Mouse (Mus musculus) intestine, embryonic 15.5 days (tissue): ENCODE measurements around the gene Cggbp1. TPM values are rescaled to one million over a fixed set of nuclear protein-coding genes. Genes with fewer than 3 reads are reported as not detected.

Experiments used
- ATAC-seq: fragments of 200-750 bp; cut with Nextera tagmentation; 2 replicates; pipeline ENCODE4 v1.8.0; 2017; ENCODE audit warnings: moderate TSS enrichment, moderate library complexity
- H3K27ac ChIP-seq: fragments of 300-500 bp; sonication (generic); 2 replicates; pipeline ENCODE4 v1.5.1; 2015; ENCODE audit warnings: mild to moderate bottlenecking, inconsistent platforms
- H3K27me3 ChIP-seq: fragments of 300-500 bp; sonication (generic); replicated peaks from 2 replicates; pipeline ENCODE4 v1.6.1; 2015; ENCODE audit warnings: inconsistent platforms
- H3K36me3 ChIP-seq: fragments of 300-500 bp; sonication (generic); 2 replicates; pipeline ENCODE4 v1.6.1; 2015; ENCODE audit warnings: inconsistent platforms
- H3K4me1 ChIP-seq: fragments of 300-500 bp; sonication (generic); replicated peaks from 2 replicates; pipeline ENCODE4 v1.6.1; 2015; ENCODE audit warnings: inconsistent platforms
- H3K4me2 ChIP-seq: fragments of 300-500 bp; sonication (generic); replicated peaks from 2 replicates; pipeline ENCODE4 v1.6.1; 2015; ENCODE audit warnings: mild to moderate bottlenecking, inconsistent platforms
- H3K4me3 ChIP-seq: fragments of 300-500 bp; sonication (generic); replicated peaks from 2 replicates; pipeline ENCODE4 v1.5.1; 2015; ENCODE audit warnings: inconsistent platforms
- H3K9ac ChIP-seq: fragments of 300-500 bp; sonication (generic); 2 replicates; pipeline ENCODE4 v1.6.1; 2015; ENCODE audit warnings: inconsistent platforms
- H3K9me3 ChIP-seq: fragments of 300-500 bp; sonication (generic); 2 replicates; pipeline ENCODE4 v1.6.1; 2016; ENCODE audit warnings: inconsistent platforms
- WGBS: fragments of 180-500 bp; shearing (Covaris S2); methylation state at CpG from one replicate; pipeline ENCODE4 v1.1.7; 2015; 5-methylcytosine and 5-hydroxymethylcytosine counted together
- polyA plus RNA-seq: library from polyadenylated mRNA; unstranded; fragments of >200 nt; fragmentation: Nextera tagmentation; extraction: Ambion mirVana; gene quantifications from 2 replicates; pipeline ENCODE4 v1.2.1, GENCODE M21; 2015

Gene Cggbp1
- polyA plus RNA-seq, 1 experiment from 2014 or later, result 63.3 TPM

DNA sequence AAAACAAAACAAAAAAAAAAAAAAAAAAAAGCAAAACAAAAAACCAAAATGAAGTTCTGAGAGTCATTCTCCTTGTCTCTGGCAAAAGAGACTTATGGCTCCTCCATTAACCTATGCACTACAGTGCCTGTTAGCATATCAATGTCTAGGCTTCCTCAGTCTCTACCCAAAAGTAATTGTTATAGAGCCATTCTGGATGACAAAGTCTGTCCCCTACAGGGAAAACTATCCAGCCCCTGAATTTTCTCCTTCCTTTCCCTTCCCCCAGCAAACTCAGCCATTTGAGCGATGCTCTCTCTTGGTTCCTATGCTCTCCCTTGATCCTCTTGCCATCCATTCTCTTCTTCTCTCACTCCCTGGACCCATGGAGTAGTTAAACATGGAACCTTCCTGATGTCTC is 24.0 kb downstream of the Cggbp1 start:
- no peak for ATAC-seq
- H3K4me3 ChIP-seq, result no peak overlapping the region
- H3K4me2 ChIP-seq, result no peak overlapping the region
- H3K27me3 ChIP-seq, result no peaks in the 10 kb centered on the region
- no peak overlapping the region for H3K9ac ChIP-seq
- WGBS, result 90% methylated on average over 1 of the region's 1 CpGs
- no peak overlapping the region for H3K27ac ChIP-seq
- no peaks in the 10 kb centered on the region for H3K4me1 ChIP-seq
- H3K9me3 ChIP-seq, result no peaks in the 10 kb centered on the region
- H3K36me3 ChIP-seq, result no peaks in the 10 kb centered on the region

DNA sequence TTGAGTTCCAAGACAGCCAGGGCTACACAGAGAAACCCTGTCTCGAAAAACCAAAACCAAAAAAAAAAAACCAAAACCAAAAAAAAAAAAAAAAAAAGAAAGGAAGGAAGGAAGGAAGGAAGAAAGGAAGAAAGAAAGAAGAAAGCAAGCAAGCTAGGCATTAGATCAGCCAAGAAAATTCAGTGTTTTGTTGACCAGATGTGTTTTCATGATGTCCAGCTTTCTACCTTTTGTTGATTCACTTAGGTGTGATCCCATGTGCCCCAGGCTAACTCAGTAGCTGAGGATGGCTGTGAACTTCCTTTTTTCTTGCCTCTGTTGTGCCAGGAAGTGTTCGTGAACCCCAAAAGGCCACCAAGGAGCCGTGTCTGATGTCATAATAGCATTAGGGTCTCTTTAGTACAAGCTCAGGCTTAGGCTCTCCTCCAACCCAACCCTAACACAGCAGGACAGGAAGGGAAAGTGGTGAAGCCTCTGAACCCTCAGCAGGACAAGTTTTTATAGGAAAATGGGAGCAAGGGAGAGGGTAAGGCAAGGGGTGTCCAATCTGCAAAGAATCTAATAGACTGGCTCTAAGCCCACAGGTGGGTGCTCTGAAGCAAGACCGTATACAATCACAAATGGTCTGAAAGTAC is 25.0 kb downstream of the Cggbp1 start:
- H3K27ac ChIP-seq, result no peak overlapping the region
- H3K4me2 ChIP-seq, result no peak overlapping the region
- no peak overlapping the region for H3K4me3 ChIP-seq
- no peak overlapping the region for H3K9ac ChIP-seq
- no peaks in the 10 kb centered on the region for H3K27me3 ChIP-seq
- no peak for ATAC-seq
- H3K9me3 ChIP-seq, result no peaks in the 10 kb centered on the region
- no peaks in the 10 kb centered on the region for H3K36me3 ChIP-seq
- WGBS, result 77% methylated on average over 4 of the region's 4 CpGs
- no peaks in the 10 kb centered on the region for H3K4me1 ChIP-seq

DNA sequence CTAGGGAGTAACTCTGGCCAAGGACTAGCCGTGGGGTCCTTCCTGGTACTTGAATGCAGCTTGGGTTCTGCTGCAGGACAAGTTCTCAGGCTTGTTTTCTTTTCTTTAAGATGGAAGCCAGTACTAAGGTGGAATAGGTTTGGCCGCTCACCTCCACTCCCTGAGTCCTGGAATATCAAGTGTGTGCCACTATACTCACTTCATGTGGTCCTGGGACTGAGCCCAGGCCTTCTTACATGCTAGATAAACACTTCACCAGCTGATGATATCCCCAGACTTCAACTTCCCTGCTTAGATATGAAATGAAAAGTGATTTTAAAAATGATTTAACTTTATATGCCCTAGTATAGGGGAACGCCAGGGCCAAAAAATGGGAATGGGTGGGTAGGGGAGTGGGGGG is 25.5 kb downstream of the Cggbp1 start:
- H3K9me3 ChIP-seq, result no peaks in the 10 kb centered on the region
- H3K4me3 ChIP-seq, result no peak overlapping the region
- H3K36me3 ChIP-seq, result no peaks in the 10 kb centered on the region
- H3K9ac ChIP-seq, result no peak overlapping the region
- no peaks in the 10 kb centered on the region for H3K4me1 ChIP-seq
- H3K27me3 ChIP-seq, result no peaks in the 10 kb centered on the region
- no peak for ATAC-seq
- H3K27ac ChIP-seq, result no peak overlapping the region
- no peak overlapping the region for H3K4me2 ChIP-seq
- 83% methylated on average over 3 of the region's 3 CpGs for WGBS

DNA sequence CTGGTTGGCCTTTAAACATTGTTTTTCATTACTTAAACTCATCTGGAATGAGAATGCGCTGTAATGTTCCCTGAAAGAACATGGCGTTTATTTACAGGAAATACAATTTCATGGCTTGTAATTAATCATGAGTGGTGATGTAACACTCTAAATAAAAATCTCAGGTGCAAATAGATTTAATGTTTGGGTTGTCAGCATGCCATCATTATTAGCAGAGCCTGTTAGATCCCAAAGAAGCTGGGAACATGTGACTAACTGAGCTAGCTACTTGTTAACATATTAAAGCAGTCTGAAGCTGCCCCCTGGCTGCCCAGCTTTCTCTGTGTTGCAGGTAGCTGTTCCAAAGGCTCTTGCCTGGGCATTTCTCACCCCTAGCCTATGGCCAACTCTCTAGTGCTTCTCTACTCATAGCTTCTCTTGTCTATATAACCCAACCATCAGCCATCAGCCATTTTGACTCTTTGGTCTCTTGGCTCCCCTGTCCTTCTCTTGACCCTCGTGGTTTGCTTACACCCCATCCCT is 26.9 kb downstream of the Cggbp1 start:
- Histone ChIP-seq H3K27me3 (no peaks in the 10 kb centered on the region), H3K4me1 (no peaks in the 10 kb centered on the region), H3K36me3 (no peaks in the 10 kb centered on the region), H3K27ac (no peak overlapping the region), H3K9me3 (no peaks in the 10 kb centered on the region), H3K4me2 (no peak overlapping the region), H3K9ac (no peak overlapping the region), H3K4me3 (no peak overlapping the region)
- no peak for ATAC-seq
- WGBS, result 85% methylated on average over 3 of the region's 3 CpGs

DNA sequence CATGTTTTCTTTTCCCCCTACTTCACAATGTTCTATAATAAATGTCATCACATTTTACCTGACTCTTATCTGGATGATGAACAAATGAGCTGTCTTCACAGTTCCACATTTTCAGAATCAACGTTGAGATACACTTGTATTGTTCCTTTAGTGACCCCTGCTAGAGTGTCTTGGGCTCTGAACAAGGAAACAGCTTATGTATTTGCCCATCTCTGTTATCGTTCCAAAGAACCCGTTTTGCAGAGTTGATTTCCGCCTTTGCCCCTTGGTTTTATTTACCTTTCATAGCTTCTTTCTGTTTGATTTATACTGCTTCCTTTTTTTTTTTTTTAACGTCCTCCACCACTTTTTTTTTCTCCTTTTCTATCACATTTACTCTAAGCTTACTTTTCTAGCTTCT is 27.9 kb downstream of the Cggbp1 start:
- Histone ChIP-seq H3K27ac (no peak overlapping the region), H3K4me1 (peaks cover 6% of the 10 kb centered on the region; the same call in 1 of the 2 replicates), H3K36me3 (no peaks in the 10 kb centered on the region), H3K9me3 (no peaks in the 10 kb centered on the region), H3K27me3 (no peaks in the 10 kb centered on the region), H3K4me3 (no peak overlapping the region), H3K9ac (no peak overlapping the region), H3K4me2 (no peak overlapping the region)
- peak; percentile 82 for ATAC-seq
- 33% methylated on average over 5 of the region's 5 CpGs for WGBS

DNA sequence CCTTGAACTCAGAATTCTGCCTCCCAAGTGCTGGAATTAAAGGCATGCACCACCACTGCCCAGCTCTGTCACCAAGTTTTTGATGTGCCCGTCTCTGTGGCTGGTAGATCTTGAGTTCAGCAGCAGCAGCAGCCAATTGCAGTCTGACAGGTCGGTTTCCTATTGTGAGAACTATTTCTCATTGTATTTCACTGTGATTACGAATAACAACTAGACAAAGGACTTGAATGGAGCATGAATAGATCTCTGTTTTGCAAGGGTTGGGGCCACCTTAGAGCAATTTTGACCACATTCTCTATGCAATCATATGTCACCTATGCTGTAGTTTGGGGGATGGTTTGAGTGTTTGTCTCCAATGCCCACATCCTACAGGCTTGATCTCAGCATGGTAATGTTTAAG is 29.2 kb downstream of the Cggbp1 start:
- H3K4me3 ChIP-seq, result no peak overlapping the region
- no peak for ATAC-seq

DNA sequence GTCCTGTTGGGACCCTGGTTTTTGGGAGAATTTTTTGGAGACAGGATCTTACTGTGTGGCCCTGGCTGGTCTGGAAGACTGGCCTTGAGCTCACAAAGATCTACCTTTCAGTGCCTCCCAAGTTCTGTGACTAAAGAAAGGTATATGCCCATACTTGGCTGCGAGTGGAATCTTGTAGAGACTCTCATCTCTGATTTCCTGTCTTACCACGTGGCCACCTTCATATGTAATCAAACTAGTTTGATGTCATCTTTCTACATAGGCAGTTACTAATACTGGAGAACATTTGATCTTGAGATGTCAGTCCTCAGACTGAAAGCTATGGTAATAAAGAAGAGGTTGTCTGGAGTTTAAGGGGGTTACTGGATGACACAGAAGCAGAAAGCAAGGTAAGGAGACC is 29.6 kb downstream of the Cggbp1 start:
- peaks cover 6% of the 10 kb centered on the region; the same call in 1 of the 2 replicates for H3K4me1 ChIP-seq
- no peaks in the 10 kb centered on the region for H3K36me3 ChIP-seq
- ATAC-seq, result no peak
- H3K9ac ChIP-seq, result no peak overlapping the region
- H3K4me2 ChIP-seq, result no peak overlapping the region
- no peak overlapping the region for H3K27ac ChIP-seq
- no peaks in the 10 kb centered on the region for H3K27me3 ChIP-seq
- WGBS, result 80% methylated on average over 2 of the region's 2 CpGs
- no peaks in the 10 kb centered on the region for H3K9me3 ChIP-seq
- no peak overlapping the region for H3K4me3 ChIP-seq

More for the DNA sequence above, 29.2 kb downstream of the Cggbp1 start:
- H3K27ac ChIP-seq, result no peak overlapping the region
- 81% methylated on average over 3 of the region's 3 CpGs for WGBS
- H3K9ac ChIP-seq, result no peak overlapping the region
- H3K4me2 ChIP-seq, result no peak overlapping the region
- H3K9me3 ChIP-seq, result no peaks in the 10 kb centered on the region
- no peaks in the 10 kb centered on the region for H3K27me3 ChIP-seq
- H3K4me1 ChIP-seq, result peaks cover 6% of the 10 kb centered on the region; the same call in 1 of the 2 replicates
- no peaks in the 10 kb centered on the region for H3K36me3 ChIP-seq

DNA sequence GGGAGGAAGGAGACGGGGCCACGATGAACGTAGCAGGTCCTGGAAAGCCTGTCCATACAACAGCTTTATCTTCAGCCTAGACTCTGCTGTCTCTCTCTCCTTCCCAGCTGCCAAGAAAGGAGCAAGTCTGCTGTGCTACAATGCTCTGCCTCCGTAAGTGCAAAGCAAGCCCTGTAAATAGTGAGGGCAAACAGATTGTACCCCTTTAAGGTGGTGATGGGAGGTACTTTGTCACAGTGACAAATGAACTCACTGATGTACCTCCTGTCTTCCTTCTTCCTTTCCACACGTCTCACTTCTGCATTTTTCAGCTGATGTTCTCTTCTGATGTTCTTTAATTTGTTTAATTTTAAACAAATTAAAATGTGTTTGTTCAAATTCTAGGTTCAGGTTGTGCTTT is 32.1 kb downstream of the Cggbp1 start:
- Histone ChIP-seq H3K27me3 (no peaks in the 10 kb centered on the region), H3K4me3 (no peak overlapping the region), H3K27ac (0 out of 2 replicates have a peak overlapping the region, but pooled peaks have one; percentile 4), H3K36me3 (no peaks in the 10 kb centered on the region), H3K9ac (no peak overlapping the region), H3K9me3 (no peaks in the 10 kb centered on the region), H3K4me2 (no peak overlapping the region), H3K4me1 (peaks cover 6% of the 10 kb centered on the region; the same call in 1 of the 2 replicates)
- WGBS, result 51% methylated on average over 5 of the region's 5 CpGs
- ATAC-seq, result no peak

DNA sequence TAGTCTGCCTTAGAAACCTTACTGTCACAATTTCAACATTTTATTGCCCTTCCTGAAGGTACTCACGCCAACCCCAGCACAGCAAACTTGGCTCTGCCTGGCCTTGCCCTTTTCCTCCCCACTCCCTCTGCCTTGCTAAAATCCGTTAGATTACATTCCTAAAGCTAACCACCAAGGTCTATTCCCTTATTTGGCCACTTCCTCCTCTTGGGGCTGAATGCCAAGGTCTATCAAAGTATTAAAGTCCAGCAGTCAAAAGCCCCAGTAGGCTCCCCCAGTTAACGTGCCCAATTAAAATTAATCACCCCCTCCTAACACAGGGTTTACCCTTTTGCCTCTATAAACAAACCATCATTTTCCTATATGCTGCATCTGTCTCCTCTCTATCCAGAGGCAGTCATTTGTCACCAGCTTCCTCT is 32.6 kb downstream of the Cggbp1 start:
- Histone ChIP-seq H3K27ac (no peak overlapping the region), H3K27me3 (no peaks in the 10 kb centered on the region), H3K4me2 (no peak overlapping the region), H3K4me3 (no peak overlapping the region), H3K36me3 (no peaks in the 10 kb centered on the region), H3K9ac (no peak overlapping the region), H3K9me3 (no peaks in the 10 kb centered on the region), H3K4me1 (peaks cover 6% of the 10 kb centered on the region; the same call in 1 of the 2 replicates)
- WGBS, result 2% methylated on average over 3 of the region's 3 CpGs
- peak; percentile 48 for ATAC-seq

DNA sequence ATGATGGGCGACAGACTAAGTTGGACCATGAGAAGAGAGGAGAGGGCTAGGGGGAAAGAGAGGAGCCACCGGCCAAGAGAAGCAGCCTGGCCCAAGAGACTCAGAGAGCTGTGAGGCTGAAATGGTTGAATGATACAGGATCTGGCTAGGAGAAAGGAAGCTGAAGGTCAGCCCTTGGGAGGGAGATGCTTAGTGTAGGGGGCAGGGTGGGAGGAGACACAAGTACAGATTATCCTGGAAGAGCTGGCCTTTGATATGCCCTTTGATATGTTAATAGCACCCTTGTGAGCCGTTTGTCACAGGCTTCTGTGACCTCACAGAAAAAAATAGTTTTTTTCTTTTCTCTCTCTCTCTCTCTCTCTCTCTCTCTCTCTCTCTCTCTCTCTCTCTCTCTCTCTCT is 33.3 kb downstream of the Cggbp1 start:
- Histone ChIP-seq H3K9me3 (no peaks in the 10 kb centered on the region), H3K27me3 (no peaks in the 10 kb centered on the region), H3K4me2 (no peak overlapping the region), H3K4me3 (no peak overlapping the region), H3K36me3 (no peaks in the 10 kb centered on the region), H3K27ac (no peak overlapping the region), H3K9ac (no peak overlapping the region), H3K4me1 (peaks cover 6% of the 10 kb centered on the region; the same call in 1 of the 2 replicates)
- 43% methylated on average over 3 of the region's 3 CpGs for WGBS
- no peak for ATAC-seq

DNA sequence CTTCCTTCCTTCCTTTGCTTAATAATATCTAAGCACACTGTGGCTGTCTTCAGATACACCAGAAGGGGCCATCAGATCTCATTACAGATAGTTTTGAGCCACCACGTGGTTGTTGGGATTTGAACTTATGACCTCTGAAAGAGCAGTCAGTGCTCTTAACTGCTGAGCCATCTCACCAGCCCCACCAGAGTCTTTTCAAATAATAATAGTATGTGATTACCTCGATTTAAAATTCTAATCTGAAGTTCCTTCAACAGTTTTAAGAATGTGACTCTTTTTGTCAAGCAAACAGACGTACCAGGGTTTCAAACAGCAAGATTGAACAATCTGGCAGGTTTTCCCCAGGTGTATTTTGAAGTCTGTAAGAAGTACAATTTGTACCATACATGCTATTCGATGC is 33.8 kb downstream of the Cggbp1 start:
- no peak for ATAC-seq
- WGBS, result 51% methylated on average over 4 of the region's 4 CpGs
- no peak overlapping the region for H3K9ac ChIP-seq
- H3K9me3 ChIP-seq, result no peaks in the 10 kb centered on the region
- no peak overlapping the region for H3K4me2 ChIP-seq
- no peaks in the 10 kb centered on the region for H3K27me3 ChIP-seq
- H3K4me1 ChIP-seq, result peaks cover 6% of the 10 kb centered on the region; the same call in 1 of the 2 replicates
- H3K36me3 ChIP-seq, result no peaks in the 10 kb centered on the region
- H3K27ac ChIP-seq, result no peak overlapping the region
- no peak overlapping the region for H3K4me3 ChIP-seq

DNA sequence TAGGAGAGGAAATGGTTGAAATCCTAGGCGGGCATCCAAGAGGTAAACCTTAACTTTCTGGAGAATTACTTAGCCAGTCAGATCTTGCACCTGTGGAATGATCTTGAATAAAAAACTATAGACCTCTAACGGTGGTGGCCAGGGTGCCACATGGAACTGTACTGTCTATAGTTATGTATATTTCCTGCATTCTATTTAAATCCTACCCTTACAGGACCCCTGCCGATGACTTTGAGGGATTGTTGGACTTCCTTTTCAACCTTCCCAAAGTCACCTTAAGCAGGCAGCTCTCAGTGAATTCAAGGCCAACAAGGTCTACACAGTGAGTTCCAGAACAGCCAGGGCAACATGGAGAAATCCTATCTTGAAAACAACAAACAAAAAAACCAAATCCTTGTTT is 37.7 kb downstream of the Cggbp1 start:
- H3K27ac ChIP-seq, result no peak overlapping the region
- peaks cover 2% of the 10 kb centered on the region; the same call in 1 of the 2 replicates for H3K4me1 ChIP-seq
- WGBS, result 94% methylated on average over 3 of the region's 3 CpGs
- no peak overlapping the region for H3K9ac ChIP-seq
- ATAC-seq, result no peak
- H3K9me3 ChIP-seq, result no peaks in the 10 kb centered on the region
- no peak overlapping the region for H3K4me2 ChIP-seq
- no peak overlapping the region for H3K4me3 ChIP-seq
- no peaks in the 10 kb centered on the region for H3K36me3 ChIP-seq
- no peaks in the 10 kb centered on the region for H3K27me3 ChIP-seq

DNA sequence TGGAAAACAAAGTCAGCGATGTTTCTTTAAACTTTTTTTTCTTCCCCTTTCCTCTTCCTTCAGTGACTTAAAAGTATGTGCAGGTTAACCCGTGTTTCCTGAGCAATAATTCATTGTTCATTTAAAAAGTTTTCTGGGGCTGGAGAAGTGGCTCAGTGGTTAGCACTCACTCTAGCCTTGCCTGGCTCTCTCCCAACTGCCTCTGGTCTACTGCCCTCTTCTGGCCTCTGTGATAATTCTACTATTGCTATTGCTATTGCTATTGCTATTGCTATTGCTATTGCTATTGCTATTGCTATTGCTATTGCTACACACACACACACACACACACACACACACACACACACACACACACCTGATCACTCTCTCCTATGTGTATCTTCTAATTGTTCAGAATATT is 47.3 kb downstream of the Cggbp1 start:
- no peak overlapping the region for H3K9ac ChIP-seq

More for the DNA sequence above, 47.3 kb downstream of the Cggbp1 start:
- no peaks in the 10 kb centered on the region for H3K4me1 ChIP-seq
- H3K27ac ChIP-seq, result no peak overlapping the region
- 72% methylated on average over 2 of the region's 2 CpGs for WGBS
- H3K4me3 ChIP-seq, result no peak overlapping the region
- no peaks in the 10 kb centered on the region for H3K27me3 ChIP-seq
- no peaks in the 10 kb centered on the region for H3K9me3 ChIP-seq
- no peak for ATAC-seq
- H3K36me3 ChIP-seq, result no peaks in the 10 kb centered on the region
- no peak overlapping the region for H3K4me2 ChIP-seq
